Mouse (Mus musculus) effector memory CD4-positive, alpha-beta T cell, adult 7 months (primary cell): ENCODE data around the gene Aftph. TPM values are rescaled to one million over a fixed set of nuclear protein-coding genes. Genes with fewer than 3 reads are reported as not detected.

Source experiments
- polyA plus RNA-seq: library from polyadenylated mRNA; unstranded; fragments of 100-300 nt; shearing (Covaris generic); gene quantifications from one replicate; pipeline ENCODE4 v1.2.1, GENCODE M21; 2017

The Aftph gene
- polyA plus RNA-seq = 51.7 TPM

GRCm38 (mm10) chr11:20741201-20742100, at the start of gene Aftph:
Gene Aftph, minus strand, starts transcription at chr11:20741589.

Other genes starting within 250 kb of the Aftph start
- gene Sertad2, start 198.3 kb downstream of the Aftph start, polyA plus RNA-seq = 21.5 TPM
- gene Lgalsl, start 89.5 kb upstream of the Aftph start, polyA plus RNA-seq = 7.1 TPM